Mouse (Mus musculus) adrenal gland, adult 2 months (tissue): Measurements from ENCODE around the gene Neurl1b. TPM values are rescaled to one million over a fixed set of nuclear protein-coding genes. Genes with fewer than 3 reads are reported as not detected.

Experiments used
- DNase-seq: peaks from one replicate; pipeline ENCODE4 v3.0.0; 2021
- polyA plus RNA-seq: library from polyadenylated mRNA; depleted of rRNA; stranded (reverse); fragments of >200 nt; gene quantifications from 2 replicates; pipeline ENCODE4 v1.2.3, GENCODE M21; 2012; rRNA removed
- total RNA-seq, 2 experiments: library from RNA; stranded (reverse); gene quantifications; 2 replicates each; pipeline ENCODE4 v1.2.3; 2021

The Neurl1b gene
- total and polyA plus RNA-seq, 3 experiments, result 31.7 to 142 (median 48.5) TPM

DNA sequence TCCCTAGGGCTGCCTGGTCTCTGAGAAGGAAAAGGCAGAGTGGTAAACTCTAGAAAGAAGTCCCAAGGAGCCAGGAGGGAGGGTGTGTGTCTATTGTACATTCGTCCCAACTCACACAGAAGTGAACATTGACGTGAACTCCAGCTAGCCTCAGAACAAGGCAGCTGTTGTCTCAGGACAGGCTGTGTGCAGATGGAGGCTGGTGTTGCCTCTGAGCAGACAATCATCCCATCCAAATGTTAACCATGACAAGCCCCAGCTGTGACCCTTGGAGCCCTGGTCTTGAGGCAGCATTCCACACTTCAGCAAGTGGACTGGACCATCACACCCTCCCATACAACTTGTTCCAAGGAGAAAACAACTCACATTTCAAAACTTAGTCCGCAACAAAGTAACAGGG lies 77.6 kb downstream of the Neurl1b start:
- no peak for DNase-seq

DNA sequence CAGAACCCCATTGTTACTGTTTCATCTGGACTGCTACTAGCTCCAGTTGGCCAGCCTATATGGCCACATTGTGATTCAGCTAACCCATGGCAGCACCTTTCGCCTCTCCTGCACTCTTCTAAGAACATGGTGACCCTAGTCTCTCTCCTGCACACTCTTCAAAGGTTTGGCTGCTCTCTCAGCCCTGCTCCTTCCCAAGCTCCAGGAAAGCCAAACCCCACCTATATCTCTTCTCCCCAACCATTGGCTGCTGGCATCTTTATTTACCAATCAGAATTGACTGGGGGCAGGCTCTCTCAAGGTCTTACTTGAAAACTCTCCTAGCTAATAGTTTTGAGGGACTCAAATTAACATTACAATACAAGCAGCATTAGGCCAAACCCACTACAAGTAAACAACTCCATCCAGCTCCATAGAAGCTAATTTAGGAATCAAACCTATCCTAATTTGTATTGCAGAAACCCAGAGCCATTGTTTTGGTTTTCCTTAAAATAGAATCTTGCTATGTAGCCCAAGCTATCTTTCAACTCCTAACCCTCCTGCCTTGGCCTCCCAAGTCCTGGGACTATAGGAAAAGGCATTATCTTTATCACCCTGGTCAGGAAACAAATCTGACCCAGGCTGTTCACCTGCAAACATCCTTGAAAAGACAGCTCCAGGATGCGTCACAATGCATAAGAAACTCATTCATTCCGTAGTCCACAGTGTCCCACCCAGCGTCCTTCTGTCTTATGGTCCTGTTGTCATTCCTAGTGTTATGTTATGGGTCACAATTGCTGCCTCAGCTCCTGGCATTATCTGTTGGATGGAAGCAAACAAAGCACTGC lies 80.2 kb downstream of the Neurl1b start:
- no peak for DNase-seq

Other genes with a start within 250 kb of the Neurl1b start
- 1 to 10 TPM in 1 of 2 experiments, under 1 TPM in 1; 0.63 to 1.3 TPM for gene Pdia2, start 215.7 kb upstream of the Neurl1b start, total RNA-seq
- 0.44 and 0.56 TPM in 2 replicates for gene Pdia2, start 215.7 kb upstream of the Neurl1b start, polyA plus RNA-seq
- gene Rgs11, start 211.9 kb upstream of the Neurl1b start, total RNA-seq, result 10 to 100 TPM; 31.9 to 37.2 TPM
- 147 and 149 TPM in 2 replicates for gene Rgs11, start 211.9 kb upstream of the Neurl1b start, polyA plus RNA-seq
- gene Arhgdig, start 207.0 kb upstream of the Neurl1b start, total RNA-seq, result 10 to 100 TPM; 11.4 to 16.3 TPM
- 9.8 and 13.7 TPM in 2 replicates for gene Arhgdig, start 207.0 kb upstream of the Neurl1b start, polyA plus RNA-seq
- gene Fam234a, start 170.6 kb upstream of the Neurl1b start, total RNA-seq, result 100 to 1,000 TPM; 110 to 137 TPM
- gene Fam234a, start 170.6 kb upstream of the Neurl1b start, polyA plus RNA-seq, result 103 and 112 TPM in 2 replicates
- gene Luc7l, start 161.9 kb upstream of the Neurl1b start, total RNA-seq, result 10 to 100 TPM; 44.3 to 58.6 TPM
- 26.4 and 30.5 TPM in 2 replicates for gene Luc7l, start 161.9 kb upstream of the Neurl1b start, polyA plus RNA-seq
- gene Ergic1, start 146.7 kb downstream of the Neurl1b start, total RNA-seq, result 100 to 1,000 TPM; 166 to 170 TPM
- gene Ergic1, start 146.7 kb downstream of the Neurl1b start, polyA plus RNA-seq, result 132 and 156 TPM in 2 replicates
- 10 to 100 TPM; 33.5 to 67.7 TPM for gene Dusp1, start 147.3 kb downstream of the Neurl1b start, total RNA-seq
- 80.9 and 86.9 TPM in 2 replicates for gene Dusp1, start 147.3 kb downstream of the Neurl1b start, polyA plus RNA-seq
- 100 to 1,000 TPM; 213 to 229 TPM for gene Atp6v0e, start 248.4 kb downstream of the Neurl1b start, total RNA-seq
- gene Atp6v0e, start 248.4 kb downstream of the Neurl1b start, polyA plus RNA-seq, result 193 and 215 TPM in 2 replicates